Mouse (Mus musculus) neural tube, embryonic 14.5 days (tissue): ENCODE measurements around the gene Bloc1s5. TPM values are rescaled to one million over a fixed set of nuclear protein-coding genes. Genes with fewer than 3 reads are reported as not detected.
"Not testable (repeated sequence)": the region's sequence is repeated elsewhere in the genome, so short reads cannot be mapped to it uniquely, and the experiment has no call there.

ENCODE experiments used
- ATAC-seq: fragments of 200-750 bp; cut with Nextera tagmentation; 2 replicates; pipeline ENCODE4 v1.8.0; 2017; ENCODE audit warnings: low read depth, mild to moderate bottlenecking, moderate TSS enrichment, moderate library complexity
- H3K27ac ChIP-seq: fragments of 300-500 bp; sonication (generic); 2 replicates; pipeline ENCODE4 v1.5.1; 2014; ENCODE audit warnings: low read depth, mild to moderate bottlenecking, control low read depth, low read length, moderate library complexity, mixed read lengths
- H3K27me3 ChIP-seq: fragments of 300-500 bp; sonication (generic); 2 replicates; pipeline ENCODE4 v1.6.1; 2014; ENCODE audit warnings: low read length; ENCODE audit not compliant: control insufficient read depth, insufficient read depth
- H3K36me3 ChIP-seq: fragments of 300-500 bp; sonication (generic); 2 replicates; pipeline ENCODE4 v1.6.1; 2014; ENCODE audit warnings: low read length, mixed read lengths; ENCODE audit not compliant: control insufficient read depth, insufficient read depth
- H3K4me1 ChIP-seq: fragments of 300-500 bp; sonication (generic); 2 replicates; pipeline ENCODE4 v1.6.1; 2014; ENCODE audit warnings: low read length; ENCODE audit not compliant: control insufficient read depth, insufficient read depth
- H3K4me2 ChIP-seq: fragments of 300-500 bp; sonication (generic); 2 replicates; pipeline ENCODE4 v1.6.1; 2014; ENCODE audit warnings: mild to moderate bottlenecking, low read depth, low read length, control low read depth
- H3K4me3 ChIP-seq: fragments of 300-500 bp; sonication (generic); 2 replicates; pipeline ENCODE4 v1.5.1; 2014; ENCODE audit warnings: low read depth, low read length, control low read depth, mixed read lengths
- H3K9ac ChIP-seq: fragments of 300-500 bp; sonication (generic); replicated peaks from 2 replicates; pipeline ENCODE4 v1.6.1; 2014; ENCODE audit warnings: low read depth, mild to moderate bottlenecking, control low read depth, low read length, mixed read lengths
- H3K9me3 ChIP-seq: fragments of 300-500 bp; sonication (generic); 2 replicates; pipeline ENCODE4 v1.6.1; 2016; ENCODE audit warnings: low read length; ENCODE audit not compliant: control insufficient read depth
- WGBS: fragments of 180-500 bp; shearing (Covaris S2); extraction: QIAGEN DNeasy Blood & Tissue Kit; methylation state at CpG from one replicate; pipeline ENCODE4 v1.1.7; 2014; 5-methylcytosine and 5-hydroxymethylcytosine counted together
- polyA plus RNA-seq: library from polyadenylated mRNA; unstranded; fragments of >200 nt; fragmentation: Nextera tagmentation; extraction: Ambion mirVana; gene quantifications from 2 replicates; pipeline ENCODE4 v1.2.1, GENCODE M21; 2014

The Bloc1s5 gene
- polyA plus RNA-seq, 1 experiment from 2014 or later = 18.1 TPM

DNA sequence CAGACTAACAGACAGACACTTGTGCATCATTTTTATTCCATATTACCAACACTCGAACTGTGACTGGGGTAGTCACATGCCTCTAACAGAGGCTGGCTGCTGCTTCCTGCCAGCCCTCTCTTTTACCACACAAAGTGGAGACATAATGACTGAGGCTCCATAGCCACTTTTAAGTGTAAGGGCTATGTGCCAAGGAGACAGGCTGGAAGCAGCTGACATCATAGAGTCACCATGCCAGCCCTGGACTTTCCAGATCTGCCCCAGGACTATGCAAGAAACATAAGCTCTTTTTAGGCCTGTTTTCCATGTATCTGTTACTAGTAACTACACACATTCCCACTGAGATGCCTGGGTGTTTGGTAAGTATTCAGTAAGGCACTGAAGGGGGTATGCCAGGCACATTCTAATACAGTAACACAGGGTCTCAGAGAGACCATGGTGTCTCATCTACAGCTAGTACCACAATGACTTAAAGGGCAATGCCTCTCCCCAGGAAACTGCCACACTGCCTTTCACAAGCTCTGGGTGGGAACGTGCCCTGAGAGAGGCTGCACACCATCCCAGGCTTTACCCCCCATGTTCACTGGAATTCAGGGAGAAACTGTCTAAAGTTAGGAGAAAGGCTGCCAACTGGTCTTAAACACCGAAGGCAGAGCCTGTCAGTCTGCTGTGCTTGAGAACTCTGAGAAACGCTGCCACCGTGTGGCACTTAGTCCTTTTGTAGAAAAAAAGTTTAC, 9.2 kb downstream of the Bloc1s5 start:
- Histone ChIP-seq H3K4me2 (no peak overlapping the region), H3K36me3 (no peaks in the 10 kb centered on the region; the same call in 1 of the 2 replicates), H3K27ac (no peak overlapping the region), H3K9me3 (no peaks in the 10 kb centered on the region), H3K27me3 (no peaks in the 10 kb centered on the region), H3K9ac (no peak overlapping the region), H3K4me3 (no peak overlapping the region), H3K4me1 (no peaks in the 10 kb centered on the region)
- 21% methylated on average over 5 of the region's 5 CpGs for WGBS
- peak; percentile 34; the same call in 1 of the 2 replicates for ATAC-seq

DNA sequence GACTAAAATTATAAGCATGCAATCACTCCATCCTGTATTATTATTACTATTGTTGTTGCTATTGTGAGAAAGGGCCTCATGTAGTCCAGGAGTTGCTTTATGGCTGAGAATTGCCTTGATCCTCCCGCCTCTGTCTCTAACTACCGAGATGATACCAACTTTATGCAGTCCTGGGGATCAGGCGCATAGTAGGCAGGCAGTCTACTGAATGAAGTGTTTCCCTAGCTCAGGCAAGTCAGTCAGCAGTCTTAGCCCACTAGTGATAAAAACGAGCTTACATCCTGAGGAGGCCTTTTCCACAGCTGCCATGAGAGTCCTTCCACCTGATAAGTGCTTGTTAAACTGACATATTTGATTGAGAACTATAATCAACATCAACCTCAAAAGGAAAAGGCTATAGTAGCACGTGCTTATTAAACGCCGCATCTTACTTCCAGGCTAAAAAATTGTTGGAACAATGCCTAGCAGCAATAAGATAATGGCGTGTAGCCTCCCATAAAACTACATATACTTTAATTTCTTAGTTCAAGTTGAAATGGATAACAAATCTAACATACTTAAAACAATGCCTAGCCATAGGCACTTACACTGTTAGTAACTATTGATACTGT, 10.5 kb downstream of the Bloc1s5 start:
- no peak overlapping the region for H3K9ac ChIP-seq
- H3K36me3 ChIP-seq = no peaks in the 10 kb centered on the region; the same call in 1 of the 2 replicates
- WGBS = 84% methylated on average over 8 of the region's 8 CpGs
- no peaks in the 10 kb centered on the region for H3K9me3 ChIP-seq
- no peak overlapping the region for H3K4me3 ChIP-seq
- H3K4me1 ChIP-seq = no peaks in the 10 kb centered on the region
- H3K27me3 ChIP-seq = no peaks in the 10 kb centered on the region
- H3K27ac ChIP-seq = no peak overlapping the region
- no peak overlapping the region for H3K4me2 ChIP-seq
- ATAC-seq = no peak

GRCm38 (mm10) chr13:38623296-38623695, 11.6 kb downstream of the Bloc1s5 start:
- no peaks in the 10 kb centered on the region for H3K9me3 ChIP-seq
- H3K4me3 ChIP-seq = no peak overlapping the region
- no peaks in the 10 kb centered on the region; the same call in 1 of the 2 replicates for H3K36me3 ChIP-seq
- ATAC-seq = no peak
- no peaks in the 10 kb centered on the region for H3K4me1 ChIP-seq
- WGBS = 92% methylated on average over 5 of the region's 5 CpGs
- no peak overlapping the region for H3K27ac ChIP-seq
- no peak overlapping the region for H3K9ac ChIP-seq
- H3K27me3 ChIP-seq = no peaks in the 10 kb centered on the region
- H3K4me2 ChIP-seq = no peak overlapping the region

GRCm38 (mm10) chr13:38618001-38618630, 16.8 kb downstream of the Bloc1s5 start:
- not testable (repeated sequence) for H3K36me3 ChIP-seq, H3K4me3 ChIP-seq, H3K9me3 ChIP-seq, H3K27me3 ChIP-seq, H3K4me1 ChIP-seq, ATAC-seq, H3K4me2 ChIP-seq, H3K27ac ChIP-seq, H3K9ac ChIP-seq
- WGBS = 75% methylated on average over 4 of the region's 4 CpGs

GRCm38 (mm10) chr13:38616887-38617286, 18.0 kb downstream of the Bloc1s5 start:
- Histone ChIP-seq H3K4me1 (no peaks in the 10 kb centered on the region), H3K4me3 (no peak overlapping the region), H3K36me3 (no peaks in the 10 kb centered on the region), H3K27ac (no peak overlapping the region), H3K9me3 (no peaks in the 10 kb centered on the region), H3K27me3 (no peaks in the 10 kb centered on the region), H3K4me2 (no peak overlapping the region), H3K9ac (no peak overlapping the region)
- WGBS = 84% methylated on average over 4 of the region's 4 CpGs
- ATAC-seq = no peak

DNA sequence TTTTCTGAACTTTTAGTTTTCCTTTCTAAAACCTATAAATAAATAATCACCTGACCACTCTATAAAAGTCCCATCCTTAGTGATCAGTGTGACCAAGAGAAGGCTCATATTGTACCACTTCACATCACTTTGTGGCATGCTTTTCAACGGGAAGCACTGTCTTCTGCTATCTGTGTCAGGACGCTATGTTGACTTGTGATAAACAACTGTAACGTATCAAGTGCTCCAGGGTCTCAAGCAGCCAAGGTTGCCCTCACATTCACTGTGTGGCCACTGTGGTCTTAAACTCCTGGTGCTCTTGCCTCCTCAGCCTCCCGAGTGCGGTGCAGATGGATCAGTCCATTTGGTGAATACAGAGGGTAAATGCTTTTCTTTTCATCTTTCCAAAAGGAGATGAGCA, 19.3 kb downstream of the Bloc1s5 start:
- Histone ChIP-seq H3K4me2 (no peak overlapping the region), H3K9me3 (no peaks in the 10 kb centered on the region), H3K36me3 (no peaks in the 10 kb centered on the region), H3K4me1 (no peaks in the 10 kb centered on the region), H3K4me3 (no peak overlapping the region), H3K9ac (no peak overlapping the region), H3K27me3 (no peaks in the 10 kb centered on the region), H3K27ac (no peak overlapping the region)
- no peak for ATAC-seq
- WGBS = 92% methylated on average over 5 of the region's 5 CpGs

GRCm38 (mm10) chr13:38614298-38614697, 20.6 kb downstream of the Bloc1s5 start:
- Histone ChIP-seq H3K9ac (no peak overlapping the region), H3K4me1 (no peaks in the 10 kb centered on the region), H3K27me3 (no peaks in the 10 kb centered on the region), H3K27ac (no peak overlapping the region), H3K9me3 (no peaks in the 10 kb centered on the region), H3K36me3 (no peaks in the 10 kb centered on the region), H3K4me2 (no peak overlapping the region), H3K4me3 (no peak overlapping the region)
- WGBS = 85% methylated on average over 5 of the region's 5 CpGs
- no peak for ATAC-seq

- Histone ChIP-seq H3K4me3 (no peak overlapping the region), H3K27ac (no peak overlapping the region), H3K9me3 (no peaks in the 10 kb centered on the region), H3K4me2 (no peak overlapping the region), H3K9ac (no peak overlapping the region), H3K36me3 (no peaks in the 10 kb centered on the region), H3K27me3 (no peaks in the 10 kb centered on the region), H3K4me1 (no peaks in the 10 kb centered on the region)
- whole genome bisulfite sequencing = 92% methylated on average over 8 of the region's 8 CpGs
- ATAC-seq = no peak
These were observed 21.3 kb downstream of the Bloc1s5 start for GRCm38 (mm10) chr13:38613583-38613982.

GRCm38 (mm10) chr13:38612608-38613007, 22.3 kb downstream of the Bloc1s5 start:
- H3K9me3 ChIP-seq = no peaks in the 10 kb centered on the region
- no peak overlapping the region for H3K9ac ChIP-seq
- H3K4me1 ChIP-seq = no peaks in the 10 kb centered on the region
- H3K36me3 ChIP-seq = no peaks in the 10 kb centered on the region
- WGBS = 93% methylated on average over 9 of the region's 9 CpGs
- no peak overlapping the region for H3K4me3 ChIP-seq
- no peak overlapping the region for H3K4me2 ChIP-seq
- no peak for ATAC-seq
- no peaks in the 10 kb centered on the region for H3K27me3 ChIP-seq
- no peak overlapping the region for H3K27ac ChIP-seq
